In the genomic region with DNA sequence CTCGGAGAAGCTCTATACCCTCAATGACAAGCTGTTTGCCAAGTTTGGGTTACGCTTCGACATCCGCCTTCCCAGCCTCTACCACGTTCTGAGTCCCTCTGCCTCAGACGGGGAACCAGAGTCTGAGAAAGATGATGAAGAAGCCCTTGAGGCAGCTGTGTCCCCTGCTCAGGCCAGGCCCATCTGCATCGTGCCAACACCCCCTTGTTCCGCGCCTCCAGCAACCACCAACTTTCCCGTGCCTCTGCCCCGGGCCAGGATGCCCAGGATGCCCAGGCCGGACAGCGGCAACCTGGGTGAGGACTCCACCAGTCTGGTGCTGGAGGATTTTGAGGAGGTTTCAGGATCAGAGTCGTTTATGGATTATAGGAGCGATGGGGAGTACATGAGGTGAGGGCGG, we compare ENCODE assay signal across 11 mouse cellular contexts. TPM values are rescaled to one million over a fixed set of nuclear protein-coding genes. Genes with fewer than 3 reads are reported as not detected.
DNase-seq lines count a peak whose midpoint lies in the region; ATAC-seq and TF ChIP-seq lines count a peak whose summit lies in the region.
"Had no signal": no experiment of that assay in that cellular context is flagged by ENCODE, and none has a peak within 500 bp of the region (broad histone marks: within the 10 kb centered on the region; RNA-seq: fewer than 3 reads in every experiment).

No protein-coding gene starts in this region.

- DNase-seq in hindbrain, embryonic 11.5 days (ENCODE audit: low spot score) = no peak
- peak; percentile 28 for DNase-seq in ZHBTc4 (ENCODE audit: low read depth, low spot score)
- no peak for DNase-seq in liver, embryonic 14.5 days (ENCODE audit: low read depth in 3 of 3, low spot score in 3 of 3)
- no peak for DNase-seq in cerebellum, postnatal 14 days
- DNase-seq in right cerebral cortex, postnatal 25 days = no peak
- DNase-seq: cerebellum, postnatal 25 days; thymus, adult 18-20 months had no signal

- no peak for ATAC-seq in forebrain, embryonic 12.5 days (ENCODE audit: low FRiP score)
- ATAC-seq in forebrain, embryonic 13.5 days = no peak
- no peak for ATAC-seq in hindbrain, embryonic 13.5 days (ENCODE audit: low FRiP score)
- ATAC-seq in hindbrain, embryonic 11.5 days (ENCODE audit: low FRiP score) = no peak
- ATAC-seq in liver, embryonic 14.5 days (ENCODE audit: insufficient read depth) = no peak

- no peak for TF ChIP-seq EP300 in liver, embryonic 14.5 days (IDR thresholded peaks at IDR 0.05; ENCODE audit: low read depth)

- H3K9me3 ChIP-seq in forebrain, embryonic 12.5 days = no peaks in the 10 kb centered on the region
- H3K9me3 ChIP-seq in forebrain, embryonic 13.5 days (replicated peaks) = no peaks in the 10 kb centered on the region
- H3K9me3 ChIP-seq in hindbrain, embryonic 13.5 days = no peaks in the 10 kb centered on the region
- no peaks in the 10 kb centered on the region for H3K9me3 ChIP-seq in hindbrain, embryonic 11.5 days (ENCODE audit: control insufficient read depth, low read length)
- H3K9me3 ChIP-seq in liver, embryonic 14.5 days (ENCODE audit: control insufficient read depth, low read length) = no peaks in the 10 kb centered on the region
- H3K9me3 ChIP-seq: lung, embryonic 15.5 days had no signal

- no peaks in the 10 kb centered on the region for H3K36me3 ChIP-seq in forebrain, embryonic 12.5 days (replicated peaks)
- no peaks in the 10 kb centered on the region for H3K36me3 ChIP-seq in forebrain, embryonic 13.5 days (ENCODE audit: poor library complexity, severe bottlenecking)
- H3K36me3 ChIP-seq in hindbrain, embryonic 13.5 days = no peaks in the 10 kb centered on the region
- no peaks in the 10 kb centered on the region for H3K36me3 ChIP-seq in hindbrain, embryonic 11.5 days (ENCODE audit: control insufficient read depth, insufficient read depth, low read length)
- peaks cover 19% of the 10 kb centered on the region for H3K36me3 ChIP-seq in liver, embryonic 14.5 days (replicated peaks; ENCODE audit: control insufficient read depth, insufficient read depth, low read depth)
- H3K36me3 ChIP-seq: lung, embryonic 15.5 days had no signal

- WGBS in forebrain, embryonic 12.5 days = 85% methylated on average over 16 of the region's 16 CpGs
- 84% methylated on average over 16 of the region's 16 CpGs for WGBS in forebrain, embryonic 13.5 days
- 88% methylated on average over 16 of the region's 16 CpGs for WGBS in hindbrain, embryonic 13.5 days
- 87% methylated on average over 16 of the region's 16 CpGs for WGBS in hindbrain, embryonic 11.5 days
- 78% methylated on average over 16 of the region's 16 CpGs for WGBS in liver, embryonic 14.5 days (ENCODE audit: insufficient replicate concordance)

- H3K4me2 ChIP-seq in forebrain, embryonic 12.5 days = peak overlapping the region; percentile 6; the same call in 1 of the 2 replicates
- H3K4me2 ChIP-seq in forebrain, embryonic 13.5 days = no peak overlapping the region; the same call in 1 of the 2 replicates
- H3K4me2 ChIP-seq in hindbrain, embryonic 13.5 days = 0 out of 2 replicates have a peak overlapping the region, but pooled peaks have one; percentile 8
- H3K4me2 ChIP-seq in hindbrain, embryonic 11.5 days (replicated peaks; ENCODE audit: low read depth, low read length) = no peak overlapping the region
- peak overlapping the region; percentile 87 for H3K4me2 ChIP-seq in liver, embryonic 14.5 days (ENCODE audit: low read depth)
- H3K4me2 ChIP-seq: lung, embryonic 15.5 days had no signal

- H3K9ac ChIP-seq in forebrain, embryonic 12.5 days = no peak overlapping the region
- no peak overlapping the region for H3K9ac ChIP-seq in forebrain, embryonic 13.5 days
- H3K9ac ChIP-seq in hindbrain, embryonic 13.5 days = no peak overlapping the region
- no peak overlapping the region for H3K9ac ChIP-seq in hindbrain, embryonic 11.5 days (ENCODE audit: low read depth, low read length)
- H3K9ac ChIP-seq in liver, embryonic 14.5 days (replicated peaks) = peak overlapping the region; percentile 31
- H3K9ac ChIP-seq: lung, embryonic 15.5 days had no signal

- no peak for TF ChIP-seq CTCF in liver, embryonic 14.5 days (IDR thresholded peaks at IDR 0.05; ENCODE audit: low read depth)

- H3K27ac ChIP-seq in forebrain, embryonic 12.5 days = no peak overlapping the region
- H3K27ac ChIP-seq in forebrain, embryonic 13.5 days = no peak overlapping the region
- H3K27ac ChIP-seq in hindbrain, embryonic 13.5 days = no peak overlapping the region
- no peak overlapping the region for H3K27ac ChIP-seq in hindbrain, embryonic 11.5 days (ENCODE audit: low read depth, low read length)
- peak overlapping the region; percentile 98; the same call in 1 of the 2 replicates for H3K27ac ChIP-seq in liver, embryonic 14.5 days
- H3K27ac ChIP-seq: lung, embryonic 15.5 days had no signal

- H3K27me3 ChIP-seq in forebrain, embryonic 12.5 days = no peaks in the 10 kb centered on the region; the same call in 1 of the 2 replicates
- no peaks in the 10 kb centered on the region for H3K27me3 ChIP-seq in forebrain, embryonic 13.5 days
- no peaks in the 10 kb centered on the region for H3K27me3 ChIP-seq in hindbrain, embryonic 13.5 days
- H3K27me3 ChIP-seq in hindbrain, embryonic 11.5 days (ENCODE audit: control insufficient read depth, insufficient read depth, low read length) = no peaks in the 10 kb centered on the region
- no peaks in the 10 kb centered on the region for H3K27me3 ChIP-seq in liver, embryonic 14.5 days (ENCODE audit: control insufficient read depth, insufficient read depth, low read length)
- H3K27me3 ChIP-seq: lung, embryonic 15.5 days had no signal

- H3K4me3 ChIP-seq in forebrain, embryonic 12.5 days (replicated peaks) = no peak overlapping the region
- no peak overlapping the region for H3K4me3 ChIP-seq in forebrain, embryonic 13.5 days
- H3K4me3 ChIP-seq in hindbrain, embryonic 13.5 days = no peak overlapping the region
- H3K4me3 ChIP-seq in hindbrain, embryonic 11.5 days (ENCODE audit: low read depth, low read length) = no peak overlapping the region; the same call in 1 of the 2 replicates
- H3K4me3 ChIP-seq in liver, embryonic 14.5 days (ENCODE audit: insufficient read depth in 1 of 2, low read depth in 2 of 2, low read length in 2 of 2) = peak overlapping the region; percentile 42 to 78
- H3K4me3 ChIP-seq: lung, embryonic 15.5 days had no signal

- peaks cover 10% of the 10 kb centered on the region for H3K4me1 ChIP-seq in forebrain, embryonic 12.5 days
- H3K4me1 ChIP-seq in forebrain, embryonic 13.5 days = peaks cover 6% of the 10 kb centered on the region; the same call in 1 of the 2 replicates
- H3K4me1 ChIP-seq in hindbrain, embryonic 13.5 days (replicated peaks) = peaks cover 11% of the 10 kb centered on the region; the same call in 1 of the 2 replicates
- no peaks in the 10 kb centered on the region for H3K4me1 ChIP-seq in hindbrain, embryonic 11.5 days (replicated peaks; ENCODE audit: control insufficient read depth, insufficient read depth, low read length)
- H3K4me1 ChIP-seq in liver, embryonic 14.5 days (replicated peaks; ENCODE audit: control insufficient read depth in 2 of 2, insufficient read depth in 2 of 2, low read length in 1 of 2) = peaks cover 54 to 72% of the 10 kb centered on the region in 2 experiments

RNA-seq across cellular contexts. Expression of a gene that starts 11.9 kb away (rescaled TPM):
- polyA plus RNA-seq in forebrain, embryonic 12.5 days (2016; fragmentation: Nextera tagmentation; extraction: Ambion mirVana) = 0.49 and 0.50 TPM in 2 replicates
- polyA plus RNA-seq in forebrain, embryonic 13.5 days (2015; fragmentation: Nextera tagmentation; extraction: Ambion mirVana) = 0.23 and 0.29 TPM in 2 replicates
- 0.49 and 0.61 TPM in 2 replicates for polyA plus RNA-seq in hindbrain, embryonic 13.5 days (2015; fragmentation: Nextera tagmentation; extraction: Ambion mirVana)
- 0.89 and 1.0 TPM in 2 replicates for polyA plus RNA-seq in hindbrain, embryonic 11.5 days (2014; fragmentation: Nextera tagmentation; extraction: Ambion mirVana)
- polyA plus RNA-seq in liver, embryonic 14.5 days (2012; rRNA removed) = 23.2 and 28.6 TPM in 2 replicates
- 23.4 and 24.5 TPM in 2 replicates for polyA plus RNA-seq in liver, embryonic 14.5 days (2014; fragmentation: Nextera tagmentation; extraction: Ambion mirVana)

RNA-seq across cellular contexts. Expression of a gene that starts 27.1 kb away (rescaled TPM):
- not detected in 2 replicates for polyA plus RNA-seq in forebrain, embryonic 12.5 days (2016; fragmentation: Nextera tagmentation; extraction: Ambion mirVana)
- polyA plus RNA-seq in forebrain, embryonic 13.5 days (2015; fragmentation: Nextera tagmentation; extraction: Ambion mirVana) = not detected in 2 replicates
- not detected in 2 replicates for polyA plus RNA-seq in hindbrain, embryonic 13.5 days (2015; fragmentation: Nextera tagmentation; extraction: Ambion mirVana)
- polyA plus RNA-seq in hindbrain, embryonic 11.5 days (2014; fragmentation: Nextera tagmentation; extraction: Ambion mirVana) = not detected in 2 replicates
- not detected in 2 replicates for polyA plus RNA-seq in liver, embryonic 14.5 days (2012; rRNA removed)
- not detected in 2 replicates for polyA plus RNA-seq in liver, embryonic 14.5 days (2014; fragmentation: Nextera tagmentation; extraction: Ambion mirVana)
- polyA plus RNA-seq: lung, embryonic 15.5 days had no signal

RNA-seq across cellular contexts. Expression of a gene that starts 27.1 kb away (rescaled TPM):
- polyA plus RNA-seq in forebrain, embryonic 12.5 days (2016; fragmentation: Nextera tagmentation; extraction: Ambion mirVana) = 141 and 144 TPM in 2 replicates
- 129 and 147 TPM in 2 replicates for polyA plus RNA-seq in forebrain, embryonic 13.5 days (2015; fragmentation: Nextera tagmentation; extraction: Ambion mirVana)
- polyA plus RNA-seq in hindbrain, embryonic 13.5 days (2015; fragmentation: Nextera tagmentation; extraction: Ambion mirVana) = 98.7 and 106 TPM in 2 replicates
- polyA plus RNA-seq in hindbrain, embryonic 11.5 days (2014; fragmentation: Nextera tagmentation; extraction: Ambion mirVana) = 121 and 122 TPM in 2 replicates
- polyA plus RNA-seq in liver, embryonic 14.5 days (2012; rRNA removed) = 124 and 227 TPM in 2 replicates
- 351 and 369 TPM in 2 replicates for polyA plus RNA-seq in liver, embryonic 14.5 days (2014; fragmentation: Nextera tagmentation; extraction: Ambion mirVana)

RNA-seq across cellular contexts. Expression of a gene that starts 32.0 kb away (rescaled TPM):
- 0.56 and 0.60 TPM in 2 replicates for polyA plus RNA-seq in forebrain, embryonic 12.5 days (2016; fragmentation: Nextera tagmentation; extraction: Ambion mirVana)
- 0.61 and 1.4 TPM in 2 replicates for polyA plus RNA-seq in forebrain, embryonic 13.5 days (2015; fragmentation: Nextera tagmentation; extraction: Ambion mirVana)
- 0.74 and 1.8 TPM in 2 replicates for polyA plus RNA-seq in hindbrain, embryonic 13.5 days (2015; fragmentation: Nextera tagmentation; extraction: Ambion mirVana)
- 1.3 and 1.5 TPM in 2 replicates for polyA plus RNA-seq in hindbrain, embryonic 11.5 days (2014; fragmentation: Nextera tagmentation; extraction: Ambion mirVana)
- 0.01 TPM in 1 of 2 replicates, not detected in the other for polyA plus RNA-seq in liver, embryonic 14.5 days (2012; rRNA removed)
- not detected in 2 replicates for polyA plus RNA-seq in liver, embryonic 14.5 days (2014; fragmentation: Nextera tagmentation; extraction: Ambion mirVana)

RNA-seq across cellular contexts. Expression of a gene that starts 59.0 kb away (rescaled TPM):
- 0.15 and 0.73 TPM in 2 replicates for polyA plus RNA-seq in forebrain, embryonic 12.5 days (2016; fragmentation: Nextera tagmentation; extraction: Ambion mirVana)
- polyA plus RNA-seq in forebrain, embryonic 13.5 days (2015; fragmentation: Nextera tagmentation; extraction: Ambion mirVana) = 0.25 and 0.45 TPM in 2 replicates
- 0.30 and 0.31 TPM in 2 replicates for polyA plus RNA-seq in hindbrain, embryonic 13.5 days (2015; fragmentation: Nextera tagmentation; extraction: Ambion mirVana)
- polyA plus RNA-seq in hindbrain, embryonic 11.5 days (2014; fragmentation: Nextera tagmentation; extraction: Ambion mirVana) = 0.14 and 0.28 TPM in 2 replicates
- polyA plus RNA-seq in liver, embryonic 14.5 days (2012; rRNA removed) = 13.8 and 15.0 TPM in 2 replicates
- 15.5 and 18.9 TPM in 2 replicates for polyA plus RNA-seq in liver, embryonic 14.5 days (2014; fragmentation: Nextera tagmentation; extraction: Ambion mirVana)

Comparison
In these comparisons a context has a peak if more than half of its experiments do, and no peak if none do; other contexts are left out.
1. H3K4me2 ChIP-seq: peak in forebrain, embryonic 12.5 days (single experiment), hindbrain, embryonic 13.5 days (single experiment) and liver, embryonic 14.5 days (single experiment); none in forebrain, embryonic 13.5 days (single experiment) and hindbrain, embryonic 11.5 days (single experiment).
2. H3K4me3 ChIP-seq: peak in liver, embryonic 14.5 days (2 of 2); none in forebrain, embryonic 12.5 days (single experiment), forebrain, embryonic 13.5 days (single experiment), hindbrain, embryonic 13.5 days (single experiment) and hindbrain, embryonic 11.5 days (single experiment).
3. RNA of a gene that starts 11.9 kb away (polyA plus RNA-seq): 23.2 to 28.6 TPM in liver, embryonic 14.5 days; 0.89 to 1.0 TPM in hindbrain, embryonic 11.5 days, 0.49 to 0.61 TPM in hindbrain, embryonic 13.5 days, 0.49 to 0.50 TPM in forebrain, embryonic 12.5 days and 0.23 to 0.29 TPM in forebrain, embryonic 13.5 days; every median in the first group is over 10 times any median in the second.